Mouse (Mus musculus) intestine, embryonic 15.5 days (tissue): ENCODE data around the gene Gtpbp3. TPM values are rescaled to one million over a fixed set of nuclear protein-coding genes. Genes with fewer than 3 reads are reported as not detected.

ENCODE experiments used
- ATAC-seq: fragments of 200-750 bp; cut with Nextera tagmentation; 2 replicates; pipeline ENCODE4 v1.8.0; 2017; ENCODE audit warnings: moderate TSS enrichment, moderate library complexity
- H3K27ac ChIP-seq: fragments of 300-500 bp; sonication (generic); 2 replicates; pipeline ENCODE4 v1.5.1; 2015; ENCODE audit warnings: mild to moderate bottlenecking, inconsistent platforms
- H3K27me3 ChIP-seq: fragments of 300-500 bp; sonication (generic); replicated peaks from 2 replicates; pipeline ENCODE4 v1.6.1; 2015; ENCODE audit warnings: inconsistent platforms
- H3K36me3 ChIP-seq: fragments of 300-500 bp; sonication (generic); 2 replicates; pipeline ENCODE4 v1.6.1; 2015; ENCODE audit warnings: inconsistent platforms
- H3K4me1 ChIP-seq: fragments of 300-500 bp; sonication (generic); replicated peaks from 2 replicates; pipeline ENCODE4 v1.6.1; 2015; ENCODE audit warnings: inconsistent platforms
- H3K4me2 ChIP-seq: fragments of 300-500 bp; sonication (generic); replicated peaks from 2 replicates; pipeline ENCODE4 v1.6.1; 2015; ENCODE audit warnings: mild to moderate bottlenecking, inconsistent platforms
- H3K4me3 ChIP-seq: fragments of 300-500 bp; sonication (generic); replicated peaks from 2 replicates; pipeline ENCODE4 v1.5.1; 2015; ENCODE audit warnings: inconsistent platforms
- H3K9ac ChIP-seq: fragments of 300-500 bp; sonication (generic); 2 replicates; pipeline ENCODE4 v1.6.1; 2015; ENCODE audit warnings: inconsistent platforms
- H3K9me3 ChIP-seq: fragments of 300-500 bp; sonication (generic); 2 replicates; pipeline ENCODE4 v1.6.1; 2016; ENCODE audit warnings: inconsistent platforms
- WGBS: fragments of 180-500 bp; shearing (Covaris S2); methylation state at CpG from one replicate; pipeline ENCODE4 v1.1.7; 2015; 5-methylcytosine and 5-hydroxymethylcytosine counted together
- polyA plus RNA-seq: library from polyadenylated mRNA; unstranded; fragments of >200 nt; fragmentation: Nextera tagmentation; extraction: Ambion mirVana; gene quantifications from 2 replicates; pipeline ENCODE4 v1.2.1, GENCODE M21; 2015

Gtpbp3 gene
- polyA plus RNA-seq, 1 experiment from 2014 or later = 13.6 TPM

GRCm38 (mm10) chr8:71471861-71472260, 16.0 kb upstream of the Gtpbp3 start:
- no peak for ATAC-seq
- Histone ChIP-seq H3K9me3 (no peaks in the 10 kb centered on the region), H3K9ac (no peak overlapping the region), H3K27ac (no peak overlapping the region), H3K4me2 (no peak overlapping the region), H3K4me1 (peaks cover 12% of the 10 kb centered on the region), H3K4me3 (no peak overlapping the region), H3K27me3 (no peaks in the 10 kb centered on the region), H3K36me3 (peaks cover 37% of the 10 kb centered on the region)
- WGBS = 95% methylated on average over 17 of the region's 17 CpGs

- Histone ChIP-seq H3K4me2 (no peak overlapping the region), H3K27me3 (no peaks in the 10 kb centered on the region), H3K36me3 (peaks cover 37% of the 10 kb centered on the region), H3K4me3 (no peak overlapping the region), H3K4me1 (peaks cover 17% of the 10 kb centered on the region), H3K9me3 (no peaks in the 10 kb centered on the region), H3K27ac (no peak overlapping the region), H3K9ac (no peak overlapping the region)
- ATAC-seq = no peak
- WGBS = 85% methylated on average over 8 of the region's 8 CpGs
Measured at GRCm38 (mm10) chr8:71472601-71473386, 15.1 kb upstream of the Gtpbp3 start.

GRCm38 (mm10) chr8:71474344-71474743, 13.6 kb upstream of the Gtpbp3 start:
- Histone ChIP-seq H3K4me3 (no peak overlapping the region), H3K4me1 (peaks cover 17% of the 10 kb centered on the region), H3K36me3 (peaks cover 37% of the 10 kb centered on the region), H3K27me3 (no peaks in the 10 kb centered on the region), H3K27ac (no peak overlapping the region), H3K9me3 (no peaks in the 10 kb centered on the region), H3K9ac (no peak overlapping the region), H3K4me2 (no peak overlapping the region)
- no peak for ATAC-seq
- WGBS = 91% methylated on average over 18 of the region's 18 CpGs

DNA sequence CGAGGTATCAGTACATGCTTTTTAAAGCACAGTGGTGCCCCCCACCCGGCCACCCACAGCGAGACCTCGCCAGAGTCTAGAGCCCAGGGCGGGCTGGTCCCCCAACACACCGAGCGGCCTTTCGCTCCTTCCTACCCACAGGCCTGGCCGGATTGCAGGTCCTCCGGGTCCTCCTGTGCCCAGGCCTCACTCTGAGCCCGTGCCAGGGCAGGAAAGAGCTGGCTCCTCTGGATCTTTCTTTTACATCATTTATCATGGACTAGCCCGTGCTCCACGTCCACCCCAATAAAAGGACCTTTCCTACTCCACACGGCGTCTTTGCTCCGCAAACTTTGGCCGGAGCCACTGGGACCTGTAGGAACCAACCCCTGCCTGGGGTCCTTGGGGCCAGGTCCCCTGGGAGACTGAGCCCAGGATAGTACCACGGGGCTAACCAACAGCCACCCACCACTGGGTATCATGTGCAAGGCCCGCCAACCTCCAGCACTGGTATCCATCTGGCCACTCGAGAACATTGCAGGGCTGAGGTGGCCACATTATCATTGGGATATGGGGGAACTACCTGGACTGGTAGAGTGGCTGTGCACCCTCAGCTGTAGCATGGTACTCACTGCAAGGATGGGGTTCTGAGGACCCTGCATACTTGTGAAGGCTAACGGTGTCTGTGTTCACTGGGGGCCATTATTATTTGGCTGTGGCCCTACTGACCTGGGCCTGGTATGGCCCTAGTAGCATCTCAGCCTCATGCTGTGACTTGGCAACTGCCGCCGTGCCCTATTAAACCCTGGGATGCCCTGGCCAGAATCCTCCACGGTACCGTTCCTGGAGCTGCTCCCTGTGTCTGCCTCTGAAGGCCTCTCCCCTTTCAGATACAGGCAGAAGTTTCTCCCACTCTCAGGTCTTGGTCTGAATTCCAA, 12.9 kb upstream of the Gtpbp3 start:
- Histone ChIP-seq H3K4me1 (peaks cover 13% of the 10 kb centered on the region), H3K4me3 (no peak overlapping the region), H3K9ac (0 out of 2 replicates have a peak overlapping the region, but pooled peaks have one; percentile 72), H3K27ac (no peak overlapping the region), H3K36me3 (peaks cover 39% of the 10 kb centered on the region), H3K9me3 (no peaks in the 10 kb centered on the region), H3K27me3 (no peaks in the 10 kb centered on the region), H3K4me2 (peak overlapping the region; percentile 93; the same call in 1 of the 2 replicates)
- WGBS = 91% methylated on average over 25 of the region's 25 CpGs
- ATAC-seq = no peak

DNA sequence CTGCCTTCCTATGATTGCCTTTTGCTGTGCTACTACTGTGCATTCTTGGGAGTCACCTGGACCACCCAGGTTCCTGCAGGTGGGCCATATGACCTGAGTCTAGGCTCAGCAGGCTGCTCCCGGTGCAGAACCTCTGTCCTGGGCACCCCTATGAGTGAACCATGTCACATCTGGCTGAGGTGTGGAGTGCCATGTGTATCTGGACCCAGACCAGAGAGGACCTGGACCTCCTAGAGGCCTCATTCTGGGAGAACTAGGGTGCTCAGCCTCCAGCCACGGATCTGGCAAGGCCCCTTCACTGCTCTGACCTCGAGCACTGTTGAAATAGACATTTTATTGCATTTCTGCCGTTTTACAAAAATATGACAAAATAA, 12.2 kb upstream of the Gtpbp3 start:
- peaks cover 10% of the 10 kb centered on the region for H3K4me1 ChIP-seq
- peak overlapping the region; percentile 72 for H3K9ac ChIP-seq
- H3K9me3 ChIP-seq = no peaks in the 10 kb centered on the region
- peak overlapping the region; percentile 93 for H3K4me2 ChIP-seq
- ATAC-seq = peak; percentile 14
- H3K27me3 ChIP-seq = no peaks in the 10 kb centered on the region
- 30% methylated on average over 4 of the region's 4 CpGs for WGBS
- peaks cover 45% of the 10 kb centered on the region for H3K36me3 ChIP-seq
- peak overlapping the region; percentile 66 for H3K4me3 ChIP-seq
- H3K27ac ChIP-seq = peak overlapping the region; percentile 90

GRCm38 (mm10) chr8:71476099-71476940, 11.6 kb upstream of the Gtpbp3 start:
- peaks cover 12% of the 10 kb centered on the region for H3K4me1 ChIP-seq
- H3K27ac ChIP-seq = peak overlapping the region; percentile 90
- under 1% methylated on average over 100 of the region's 121 CpGs for WGBS
- peaks cover 42% of the 10 kb centered on the region for H3K36me3 ChIP-seq
- ATAC-seq = peak; percentile 89
- peak overlapping the region; percentile 66 for H3K4me3 ChIP-seq
- peak overlapping the region; percentile 93 for H3K4me2 ChIP-seq
- no peaks in the 10 kb centered on the region for H3K9me3 ChIP-seq
- peak overlapping the region; percentile 72 for H3K9ac ChIP-seq
- no peaks in the 10 kb centered on the region for H3K27me3 ChIP-seq

DNA sequence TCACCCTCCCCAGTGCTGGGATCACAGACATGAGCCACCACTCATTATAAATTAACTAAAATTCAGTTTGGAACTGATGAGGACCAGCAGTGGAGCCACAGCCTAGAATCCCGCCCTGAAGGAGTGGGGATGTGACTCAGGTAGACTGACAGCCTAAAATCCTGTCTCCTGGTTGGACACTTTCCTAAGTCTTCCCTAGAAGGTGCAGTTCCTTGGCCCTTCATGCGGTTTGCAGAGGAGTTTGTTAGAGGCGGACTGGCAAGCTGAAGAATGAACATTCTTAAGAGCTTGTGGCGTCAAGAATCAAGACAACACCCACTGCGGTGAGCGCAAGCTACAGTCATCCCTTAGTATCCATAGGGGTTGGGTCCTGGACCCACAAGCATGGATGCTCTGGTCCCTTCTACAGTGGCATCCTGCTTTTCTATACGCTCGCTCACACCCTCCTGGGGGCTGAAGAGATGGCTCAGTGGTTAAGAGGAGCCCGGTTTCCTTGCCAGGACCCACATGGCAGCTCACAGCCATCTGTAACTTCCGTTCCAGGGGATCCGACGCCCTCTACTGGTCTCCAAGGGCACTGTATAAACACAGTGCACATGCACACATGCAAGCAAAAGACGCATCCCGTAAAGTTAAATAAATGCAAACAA, 10.6 kb upstream of the Gtpbp3 start:
- H3K27me3 ChIP-seq = no peaks in the 10 kb centered on the region
- H3K9ac ChIP-seq = peak overlapping the region; percentile 72
- peaks cover 32% of the 10 kb centered on the region for H3K36me3 ChIP-seq
- no peaks in the 10 kb centered on the region for H3K9me3 ChIP-seq
- H3K4me2 ChIP-seq = peak overlapping the region; percentile 93
- H3K4me1 ChIP-seq = peaks cover 12% of the 10 kb centered on the region
- ATAC-seq = no peak
- no peak overlapping the region for H3K27ac ChIP-seq
- H3K4me3 ChIP-seq = peak overlapping the region; percentile 66
- WGBS = 52% methylated on average over 14 of the region's 14 CpGs

GRCm38 (mm10) chr8:71478943-71479342, 9.0 kb upstream of the Gtpbp3 start:
- H3K27me3 ChIP-seq = no peaks in the 10 kb centered on the region
- no peak overlapping the region for H3K4me3 ChIP-seq
- H3K9ac ChIP-seq = no peak overlapping the region
- WGBS = 90% methylated on average over 11 of the region's 11 CpGs
- no peaks in the 10 kb centered on the region for H3K9me3 ChIP-seq
- peaks cover 13% of the 10 kb centered on the region for H3K4me1 ChIP-seq
- H3K36me3 ChIP-seq = peaks cover 23% of the 10 kb centered on the region
- H3K4me2 ChIP-seq = no peak overlapping the region
- no peak overlapping the region for H3K27ac ChIP-seq
- ATAC-seq = no peak

DNA sequence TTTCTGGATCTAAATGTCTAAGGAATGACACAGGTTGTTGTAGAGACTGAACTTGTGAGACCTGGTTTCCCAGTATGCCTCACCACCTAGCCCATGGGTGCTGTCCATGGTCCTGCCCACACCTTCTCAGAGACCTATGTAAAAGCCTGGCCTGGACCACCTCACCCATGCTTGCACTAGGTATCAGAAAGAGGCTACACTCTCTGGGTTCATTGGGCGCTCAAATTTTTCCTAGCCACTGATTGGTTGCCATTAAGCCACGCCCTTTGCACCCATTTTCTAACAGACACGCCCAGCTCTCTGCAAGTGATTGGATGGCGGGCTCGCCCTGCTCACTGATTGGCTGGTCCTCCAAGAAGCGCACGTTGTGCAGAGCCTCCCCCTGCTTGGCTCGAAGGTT, 4.0 kb upstream of the Gtpbp3 start:
- Histone ChIP-seq H3K27ac (no peak overlapping the region), H3K4me1 (peaks cover 25% of the 10 kb centered on the region), H3K9ac (no peak overlapping the region), H3K4me3 (no peak overlapping the region), H3K27me3 (no peaks in the 10 kb centered on the region), H3K9me3 (no peaks in the 10 kb centered on the region), H3K4me2 (no peak overlapping the region), H3K36me3 (peaks cover 8% of the 10 kb centered on the region; the same call in 1 of the 2 replicates)
- ATAC-seq = no peak
- WGBS = 52% methylated on average over 8 of the region's 8 CpGs

- peak overlapping the region; percentile 79; the same call in 1 of the 2 replicates for H3K4me3 ChIP-seq
- peaks cover 8% of the 10 kb centered on the region; the same call in 1 of the 2 replicates for H3K36me3 ChIP-seq
- no peaks in the 10 kb centered on the region for H3K9me3 ChIP-seq
- peak overlapping the region; percentile 96 for H3K4me2 ChIP-seq
- H3K9ac ChIP-seq = 0 out of 2 replicates have a peak overlapping the region, but pooled peaks have one; percentile 92
- H3K4me1 ChIP-seq = peaks cover 33% of the 10 kb centered on the region
- 94% methylated on average over 19 of the region's 19 CpGs for WGBS
- no peak for ATAC-seq
- H3K27me3 ChIP-seq = no peaks in the 10 kb centered on the region
- H3K27ac ChIP-seq = no peak overlapping the region
Measured at GRCm38 (mm10) chr8:71484736-71485135, 3.2 kb upstream of the Gtpbp3 start.
